Mouse (Mus musculus) bone marrow, adult 2 months (tissue): Measurements from ENCODE around the gene Amer3. TPM values are rescaled to one million over a fixed set of nuclear protein-coding genes. Genes with fewer than 3 reads are reported as not detected.

Experiments
- H3K27ac ChIP-seq: fragments of 200-500 bp; 2 replicates; pipeline ENCODE4 v1.5.1; 2012; ENCODE audit warnings: low read depth, mild to moderate bottlenecking, control low read depth, inconsistent platforms, low read length; ENCODE audit not compliant: control insufficient read depth, poor library complexity, insufficient read depth
- H3K4me1 ChIP-seq: fragments of 200-500 bp; 2 replicates; pipeline ENCODE4 v1.6.1; 2011; ENCODE audit warnings: low read length; ENCODE audit not compliant: control insufficient read depth, insufficient read depth
- H3K4me3 ChIP-seq: fragments of 200-500 bp; replicated peaks from 2 replicates; pipeline ENCODE3; 2011; ENCODE audit warnings: mild to moderate bottlenecking, low read depth, low read length, control low read depth; ENCODE audit not compliant: control insufficient read depth
- CTCF ChIP-seq: fragments of 200-500 bp; IDR thresholded peaks from 2 replicates; pipeline ENCODE4 v1.5.1; 2011; ENCODE audit warnings: low read length, control low read depth; ENCODE audit not compliant: control insufficient read depth, insufficient read depth
- POLR2A ChIP-seq: fragments of 200-500 bp; IDR thresholded peaks from 2 replicates; pipeline ENCODE4 v1.6.1; 2011; ENCODE audit warnings: low read depth, mild to moderate bottlenecking, control low read depth, low read length, borderline replicate concordance; ENCODE audit not compliant: control insufficient read depth
- WGBS: fragments of 180-500 bp; shearing (Covaris S2); methylation state at CpG from one replicate; pipeline ENCODE4 v1.1.7; 2018; 5-methylcytosine and 5-hydroxymethylcytosine counted together
- polyA plus RNA-seq: library from polyadenylated mRNA; stranded (reverse); fragments of >200 nt; gene quantifications from 2 replicates; pipeline ENCODE4 v1.2.4, GENCODE M21; 2011; ENCODE audit warnings: low replicate concordance; ENCODE audit not compliant: missing spikeins, insufficient read depth, insufficient read length

Amer3 gene
- polyA plus RNA-seq, 1 experiment: not detected

DNA sequence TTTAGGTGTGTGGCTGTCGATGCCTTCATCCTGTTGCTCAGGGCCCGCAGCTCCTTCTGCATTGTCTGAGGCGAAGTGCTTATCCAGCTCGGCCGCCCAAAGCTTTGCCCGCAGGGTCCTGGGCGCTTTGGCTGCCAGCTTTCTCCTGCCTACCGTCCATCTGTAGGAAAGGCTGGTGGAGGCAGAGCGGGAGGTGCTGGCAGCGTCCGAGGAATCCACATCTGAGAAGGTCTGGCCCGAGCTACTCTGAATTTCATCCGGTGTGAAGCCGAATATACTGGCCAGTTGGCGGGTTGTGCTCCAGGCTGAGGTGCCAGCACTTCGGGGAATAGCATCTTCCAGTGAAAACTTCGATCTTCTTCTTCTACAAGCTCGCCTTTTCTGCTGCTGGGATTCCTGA is 56.3 kb downstream of the Amer3 start:
- TF ChIP-seq POLR2A: no peak
- TF ChIP-seq CTCF: no peak
- 79% methylated on average over 18 of the region's 18 CpGs for WGBS
- Histone ChIP-seq H3K27ac (no peak overlapping the region), H3K4me3 (no peak overlapping the region), H3K4me1 (no peaks in the 10 kb centered on the region)

Other genes starting within 250 kb of the Amer3 start
- gene Ccdc115, start 140.0 kb upstream of the Amer3 start, polyA plus RNA-seq: 11.3 and 19.3 TPM in 2 replicates
- 10.4 and 14.5 TPM in 2 replicates for gene Imp4, start 139.8 kb upstream of the Amer3 start, polyA plus RNA-seq
- 54.1 and 93.0 TPM in 2 replicates for gene Ptpn18, start 119.9 kb upstream of the Amer3 start, polyA plus RNA-seq
- not detected in 2 replicates for gene Prss39, start 81.2 kb upstream of the Amer3 start, polyA plus RNA-seq
- gene Cfc1, start 44.0 kb upstream of the Amer3 start, polyA plus RNA-seq: not detected in 2 replicates
- gene Prss40, start 18.7 kb upstream of the Amer3 start, polyA plus RNA-seq: not detected in 2 replicates